In genomic region chr5:151238730-151239129, GRCm38 (mm10) we compare ENCODE assay signal across 24 mouse cellular contexts. TPM values are rescaled to one million over a fixed set of nuclear protein-coding genes. Genes with fewer than 3 reads are reported as not detected.
"Had no signal": no experiment of that assay in that cellular context is flagged by ENCODE, and none has a peak within 500 bp of the region (broad histone marks: within the 10 kb centered on the region; RNA-seq: fewer than 3 reads in every experiment).

No protein-coding gene starts in this region.

- H3K27me3 ChIP-seq: lung, embryonic 15.5 days; stomach, embryonic 15.5 days had no signal

- H3K4me3 ChIP-seq: layer of hippocampus, adult 2 months; left cerebral cortex, adult 2 months; limb, embryonic 13.5 days; liver, embryonic 12.5 days; liver, embryonic 15.5 days; lung, embryonic 15.5 days; megakaryocyte, embryonic 14.5 days; midbrain, embryonic 10.5 days; midbrain, embryonic 13.5 days; stomach, embryonic 15.5 days had no signal

- H3K4me2 ChIP-seq: limb, embryonic 13.5 days; liver, embryonic 12.5 days; liver, embryonic 15.5 days; lung, embryonic 15.5 days; midbrain, embryonic 13.5 days; stomach, embryonic 15.5 days had no signal

- DNase-seq: kidney, postnatal 25 days; layer of hippocampus, adult 9-11 months; layer of hippocampus, postnatal 36 days; liver; lung, adult 18-20 months; lung, postnatal 10 days; lung, postnatal 36 days; right cerebral cortex, adult 18-20 months; right cerebral cortex, postnatal 14 days; right cerebral cortex, postnatal 4 days; thymus, postnatal 25 days had no signal

- H3K9me3 ChIP-seq: limb, embryonic 13.5 days; liver, embryonic 12.5 days; liver, embryonic 15.5 days; lung, embryonic 15.5 days; midbrain, embryonic 10.5 days; midbrain, embryonic 13.5 days; stomach, embryonic 15.5 days had no signal

- H3K4me1 ChIP-seq: liver, embryonic 12.5 days; liver, embryonic 15.5 days had no signal

- H3K27ac ChIP-seq: kidney, postnatal 0 days; layer of hippocampus, adult 2 months; left cerebral cortex, adult 2 months; limb, embryonic 13.5 days; liver, embryonic 12.5 days; liver, embryonic 15.5 days; lung, embryonic 15.5 days; midbrain, embryonic 10.5 days; midbrain, embryonic 13.5 days; stomach, embryonic 15.5 days had no signal

- H3K9ac ChIP-seq: limb, embryonic 13.5 days; liver, embryonic 12.5 days; liver, embryonic 15.5 days; lung, embryonic 15.5 days; midbrain, embryonic 13.5 days; stomach, embryonic 15.5 days had no signal

- ATAC-seq: liver, embryonic 12.5 days; midbrain, embryonic 13.5 days; midbrain, embryonic 16.5 days had no signal

- H3K36me3 ChIP-seq: limb, embryonic 13.5 days; liver, embryonic 12.5 days; liver, embryonic 15.5 days; lung, embryonic 15.5 days; midbrain, embryonic 10.5 days; midbrain, embryonic 13.5 days; stomach, embryonic 15.5 days had no signal

RNA-seq across cellular contexts. Expression of gene Stard13, which starts 5.1 kb away (rescaled TPM):
- total RNA-seq: monocyte, adult 5-6 weeks had no signal
